Mouse (Mus musculus): ENCODE measurements at regions not wholly inside any gene's neighbourhood (a gene's known extent, or its start where the extent isn't known, plus 50 kb on each side); places are given as distances from the start of the nearest gene placed in this dataset.

DNA sequence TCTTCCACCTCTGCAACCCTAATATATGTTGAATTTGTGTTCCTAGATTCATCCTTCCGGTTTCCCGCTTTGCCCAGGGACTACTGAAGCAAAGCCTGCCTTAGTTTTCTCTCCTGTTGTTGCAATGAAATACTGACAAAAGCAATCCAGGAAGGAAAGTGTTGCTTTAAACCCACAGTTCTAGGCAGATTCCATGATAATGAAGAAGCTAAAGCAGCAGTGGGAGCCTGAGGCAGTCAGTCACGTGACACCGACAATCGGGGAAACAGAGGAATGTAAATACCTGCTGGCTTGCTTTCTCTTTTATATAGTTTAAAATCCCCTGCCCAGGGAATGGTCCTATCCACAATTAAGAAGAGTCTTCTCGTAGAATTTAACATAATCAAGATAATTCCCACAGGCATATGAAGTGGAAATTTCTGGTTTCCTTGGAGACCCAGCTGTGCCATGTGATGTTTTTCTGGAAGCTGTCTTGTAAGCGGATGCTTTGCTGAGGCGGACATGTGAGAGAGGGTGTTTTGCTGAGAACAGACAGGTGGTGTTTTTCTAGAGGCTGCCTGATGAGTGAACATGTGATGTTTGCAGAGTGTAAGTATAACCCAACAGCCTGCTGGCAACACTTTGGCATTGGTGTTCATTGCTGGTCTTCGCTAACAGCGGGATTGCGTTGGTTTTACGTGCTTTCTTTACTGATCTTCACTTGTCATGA is 398.0 kb downstream of the Prim2 start:
- DNase-seq (ENCODE audit: low spot score in 2 of 2): peak in 1 of 2 experiments; percentile 12

DNA sequence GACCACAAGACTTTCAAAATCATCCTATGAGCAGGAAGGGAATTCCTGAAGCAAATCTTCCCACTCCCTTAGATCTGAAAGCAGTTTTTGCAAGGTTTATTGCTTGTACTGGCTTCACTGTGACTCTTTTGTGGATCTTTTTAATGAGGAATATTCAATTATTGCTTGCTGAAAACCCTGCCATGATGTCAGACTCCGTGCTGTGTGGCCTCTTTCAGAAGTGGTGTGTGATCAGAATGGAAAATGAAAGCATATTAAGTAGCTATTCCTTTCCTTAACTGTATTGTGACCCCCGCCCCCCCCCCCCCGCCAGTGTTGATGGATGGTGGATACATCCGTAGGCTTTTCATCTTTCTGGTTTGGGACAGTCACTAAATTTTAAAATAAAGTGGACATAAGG is 400.4 kb downstream of the Prim2 start:
- DNase-seq (ENCODE audit: low spot score in 2 of 2): no peak

DNA sequence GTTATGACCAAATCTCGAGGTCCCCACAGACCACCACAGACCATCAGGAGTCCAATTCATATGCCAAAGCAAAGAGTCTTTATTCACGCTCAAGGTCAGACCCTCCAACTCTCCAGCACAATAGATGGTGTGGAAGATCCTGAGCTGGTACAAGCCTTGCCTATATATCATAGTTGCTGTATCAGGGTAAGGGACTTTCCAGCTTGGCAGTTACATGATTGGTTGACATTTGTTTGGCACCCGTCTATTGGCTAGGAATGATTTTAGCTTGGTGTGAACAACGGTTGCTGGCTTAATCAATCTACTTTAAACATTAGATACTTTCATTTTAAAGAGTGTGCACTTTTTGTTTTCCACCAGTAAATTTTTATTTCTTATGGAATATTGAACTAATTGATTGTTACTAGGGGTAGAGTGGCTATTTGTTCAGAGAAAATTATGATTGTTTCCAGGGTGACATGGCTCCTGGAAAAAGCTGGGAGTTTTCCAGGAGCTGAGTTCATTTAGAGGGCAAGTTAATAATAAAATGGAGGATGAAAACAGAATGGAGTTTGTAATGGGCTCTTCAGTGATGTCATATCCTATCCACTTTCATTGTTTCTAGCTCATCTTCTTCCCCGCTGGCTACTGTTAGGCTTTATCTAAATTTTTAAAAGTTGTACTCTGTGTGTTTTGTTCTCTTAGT is 403.7 kb downstream of the Prim2 start:
- no peak for DNase-seq (ENCODE audit: low spot score in 2 of 2)

DNA sequence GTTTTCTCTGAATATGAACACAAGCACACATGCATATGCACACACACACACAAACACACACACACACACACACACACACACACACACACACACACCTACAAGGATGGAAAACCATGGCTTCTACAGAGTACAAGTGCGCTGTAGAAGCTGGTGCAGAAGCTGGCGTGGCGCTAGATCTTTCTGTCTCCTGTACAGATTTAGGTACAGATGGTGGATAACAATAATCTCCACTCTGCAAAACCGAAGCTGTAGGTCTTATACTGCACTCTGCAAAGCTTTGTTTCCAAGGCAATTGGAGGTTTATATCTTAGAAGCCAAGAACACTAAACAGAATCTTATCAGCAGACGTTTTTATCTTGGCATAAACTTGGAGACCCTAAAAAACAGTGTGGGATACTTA is 420.1 kb downstream of the Prim2 start:
- no peak for DNase-seq (ENCODE audit: low spot score in 2 of 2)

DNA sequence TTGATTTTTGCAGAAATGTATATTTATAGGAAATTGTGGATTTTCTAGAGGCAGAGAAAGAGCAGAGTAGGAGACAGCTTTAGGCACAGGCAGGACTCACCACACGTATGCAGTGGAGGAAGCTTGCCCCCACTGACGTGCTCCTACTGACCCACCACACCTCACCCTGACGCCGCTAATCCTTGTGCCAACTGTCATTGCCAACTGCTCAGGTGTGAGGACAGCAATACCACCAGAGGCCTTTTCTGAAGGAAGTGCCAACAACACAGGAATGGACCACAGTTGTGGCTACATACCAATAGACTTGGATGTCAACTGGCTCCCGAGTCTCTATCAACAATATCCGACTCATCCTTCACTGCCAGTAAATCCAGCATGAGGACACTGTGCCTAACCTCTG is 422.5 kb downstream of the Prim2 start:
- no peak for DNase-seq (ENCODE audit: low spot score in 2 of 2)

DNA sequence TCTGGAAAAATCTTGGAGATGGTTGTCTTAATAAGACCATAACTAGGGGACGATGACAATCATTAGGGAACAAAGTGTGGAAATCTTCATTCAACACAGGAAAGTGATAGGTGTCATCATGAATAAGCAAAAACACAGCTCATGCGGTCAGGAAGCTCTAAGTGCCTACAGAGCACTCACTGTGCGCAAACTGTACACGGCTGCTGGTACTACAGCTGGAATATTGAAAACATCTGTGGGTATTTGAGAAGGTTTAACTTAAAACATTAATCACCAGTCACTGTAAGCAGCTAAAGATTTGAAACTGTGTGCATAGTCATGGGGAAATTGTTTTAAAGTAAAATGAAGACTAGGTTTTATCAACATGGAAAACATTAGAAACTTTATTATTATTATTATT is 424.4 kb downstream of the Prim2 start:
- DNase-seq (ENCODE audit: low spot score in 2 of 2): no peak

DNA sequence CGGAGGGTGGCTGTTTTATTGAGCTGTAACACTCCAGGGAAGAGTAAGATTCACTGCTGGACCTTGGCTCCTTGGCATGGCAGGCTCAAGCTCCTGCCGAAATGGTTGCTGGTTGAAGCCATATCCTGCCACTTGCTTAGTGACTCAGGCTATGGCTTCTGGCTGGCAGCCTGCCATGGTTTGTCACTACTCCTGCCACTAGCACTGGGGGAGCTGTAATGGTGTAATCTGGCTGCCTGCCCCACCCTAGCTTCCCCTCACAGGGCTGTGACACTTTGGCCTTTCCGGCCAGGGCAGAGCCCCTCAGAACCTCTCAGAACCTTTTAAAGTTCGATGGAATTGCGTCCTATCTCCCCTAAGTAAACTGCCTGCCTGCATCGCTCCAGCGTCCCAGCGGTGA is 424.9 kb downstream of the Prim2 start:
- no peak for DNase-seq (ENCODE audit: low spot score in 2 of 2)

DNA sequence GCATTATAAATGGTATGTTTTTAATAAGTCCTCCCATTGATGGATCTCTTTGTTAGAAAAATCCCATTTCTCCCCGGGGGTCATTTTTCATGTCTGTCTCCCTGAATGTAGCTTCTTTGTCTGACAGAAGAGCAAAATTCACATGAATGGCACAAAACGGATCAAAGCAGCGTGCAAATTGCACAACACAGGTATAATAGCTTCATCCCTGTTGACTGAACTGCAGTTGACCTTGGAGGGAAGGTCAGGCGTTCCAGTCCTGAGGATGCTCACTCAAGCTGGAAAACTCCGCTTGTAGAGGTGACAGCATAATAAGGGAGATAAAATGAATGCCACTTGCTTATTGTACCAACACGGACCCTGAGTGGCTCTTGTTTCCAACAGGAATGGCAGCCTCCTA is 446.6 kb downstream of the Prim2 start:
- no peak for DNase-seq (ENCODE audit: low spot score in 2 of 2)

DNA sequence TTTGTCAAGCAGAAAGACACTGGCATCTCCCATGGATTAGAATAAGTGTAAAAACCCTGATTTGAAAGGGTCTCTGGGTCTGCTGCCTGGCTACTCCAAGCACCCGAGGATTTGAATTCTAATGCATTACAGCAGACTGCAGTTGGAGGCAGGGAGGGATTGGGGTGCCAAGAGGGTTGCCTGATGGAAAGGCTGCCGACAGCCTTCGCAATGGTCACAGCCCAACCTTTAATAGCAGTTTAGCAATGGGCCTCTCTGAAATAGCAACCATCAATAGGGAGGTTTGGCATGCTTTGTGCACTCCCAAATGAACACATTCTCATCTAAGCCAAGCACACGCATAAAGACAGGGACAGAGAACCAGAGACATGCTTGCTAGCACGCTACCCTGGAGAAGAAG is 454.8 kb downstream of the Prim2 start:
- no peak for DNase-seq (ENCODE audit: low spot score in 2 of 2)

DNA sequence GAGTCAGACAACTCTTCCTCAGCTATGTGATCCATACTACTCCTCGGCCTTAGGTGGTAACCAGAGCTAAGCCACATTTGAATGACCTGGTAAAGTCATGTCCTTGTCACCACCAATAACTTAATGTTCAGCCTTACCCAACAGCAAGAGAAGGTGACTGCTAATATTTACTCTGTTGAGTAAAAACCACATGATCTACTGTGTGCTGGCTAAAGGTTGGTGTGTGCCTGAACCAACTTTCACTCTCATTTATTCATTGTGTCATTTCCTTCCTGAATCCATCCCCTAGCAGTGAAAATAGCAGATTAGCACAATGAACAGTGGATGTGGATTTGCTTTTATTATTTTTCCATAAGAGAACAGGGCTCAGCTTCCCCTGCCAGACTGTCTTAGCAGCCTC is 455.2 kb downstream of the Prim2 start:
- no peak for DNase-seq (ENCODE audit: low spot score in 2 of 2)

DNA sequence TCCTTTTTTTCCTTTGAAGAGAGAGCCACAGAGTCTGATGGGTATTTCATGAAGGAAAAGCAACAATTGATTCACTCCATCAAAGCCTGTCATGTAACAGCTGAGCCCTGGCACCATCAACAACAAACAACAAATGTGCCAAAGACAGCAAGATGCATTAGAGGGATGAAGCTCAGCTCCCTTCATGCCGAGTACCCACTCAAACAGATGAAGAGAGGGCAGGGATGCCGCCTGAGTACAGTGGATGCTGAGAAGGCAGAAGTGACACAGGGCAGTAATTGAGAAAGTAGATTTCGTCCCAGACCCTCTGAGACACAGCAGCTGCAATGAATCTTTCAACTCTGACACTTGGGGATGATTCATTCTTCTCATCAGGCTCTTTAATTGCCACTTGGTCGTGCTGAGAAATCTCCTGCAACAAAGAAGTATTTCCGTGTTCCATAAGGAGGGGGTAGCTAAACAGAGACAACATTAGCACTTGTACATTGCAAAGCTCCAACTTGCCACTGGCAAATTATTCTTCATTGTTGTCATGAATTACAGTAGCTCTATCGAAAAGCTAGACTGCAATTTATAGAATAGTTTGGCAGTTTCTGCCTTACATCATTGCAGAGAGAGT is 467.9 kb downstream of the Prim2 start:
- no peak for DNase-seq (ENCODE audit: low spot score in 2 of 2)

DNA sequence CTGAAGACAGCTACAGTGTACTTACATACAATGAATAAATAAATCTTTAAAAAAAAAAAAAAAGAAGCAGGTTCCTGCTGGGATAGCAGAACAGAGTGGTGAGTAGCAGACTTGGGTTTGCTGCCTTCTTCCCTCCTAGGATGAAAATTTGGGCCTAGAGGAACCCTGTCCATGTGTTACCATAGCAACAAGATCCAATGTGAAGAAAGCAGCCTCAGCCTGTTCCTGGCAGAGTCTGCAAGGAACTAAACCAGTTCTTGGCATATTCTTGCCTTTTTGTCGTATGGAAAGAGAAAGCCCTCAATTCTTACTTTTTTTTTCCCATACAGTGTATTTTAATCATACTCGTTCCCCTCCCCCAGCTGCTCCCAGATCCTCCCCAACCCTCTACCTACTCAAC is 474.5 kb downstream of the Prim2 start:
- no peak for DNase-seq (ENCODE audit: low spot score in 2 of 2)

DNA sequence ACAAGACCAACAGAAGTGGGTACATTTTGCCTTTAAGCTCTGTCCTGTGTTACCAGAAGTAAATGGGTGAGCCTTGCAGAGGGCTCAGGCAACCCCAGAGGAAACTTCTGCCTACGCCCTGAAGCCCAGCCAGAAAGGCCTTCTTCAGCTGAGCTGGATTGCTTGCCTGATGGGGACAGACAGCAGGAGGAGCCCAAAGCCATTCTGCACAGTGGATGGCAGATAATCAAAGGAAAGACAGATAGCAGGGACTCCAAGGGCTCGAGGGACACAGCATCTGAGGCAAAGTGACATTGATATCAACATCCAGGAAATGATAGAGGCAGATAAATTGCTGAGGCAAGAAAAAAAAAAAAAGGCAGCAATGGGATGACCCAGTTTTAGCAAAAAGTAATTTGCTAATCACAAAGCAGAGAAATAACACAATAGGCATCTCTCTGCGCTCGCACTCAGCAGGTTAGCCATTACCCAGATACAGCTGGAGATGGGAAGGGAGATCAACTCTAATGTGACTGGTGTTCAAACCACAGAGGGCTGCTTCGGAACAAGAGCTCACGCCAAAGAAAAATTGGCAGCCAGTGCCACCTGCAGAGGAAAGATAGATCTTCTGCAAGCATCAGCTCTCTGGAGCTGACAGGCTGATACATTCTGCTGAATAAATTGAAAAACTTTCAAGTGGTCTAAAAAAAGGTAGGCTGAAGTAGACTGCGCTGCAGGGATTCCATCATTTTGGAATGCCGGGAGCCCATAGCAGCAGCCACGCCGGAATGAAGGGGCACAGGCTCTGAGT is 494.8 kb downstream of the Prim2 start:
- DNase-seq (ENCODE audit: low spot score in 2 of 2): peak; percentile 6 to 19

DNA sequence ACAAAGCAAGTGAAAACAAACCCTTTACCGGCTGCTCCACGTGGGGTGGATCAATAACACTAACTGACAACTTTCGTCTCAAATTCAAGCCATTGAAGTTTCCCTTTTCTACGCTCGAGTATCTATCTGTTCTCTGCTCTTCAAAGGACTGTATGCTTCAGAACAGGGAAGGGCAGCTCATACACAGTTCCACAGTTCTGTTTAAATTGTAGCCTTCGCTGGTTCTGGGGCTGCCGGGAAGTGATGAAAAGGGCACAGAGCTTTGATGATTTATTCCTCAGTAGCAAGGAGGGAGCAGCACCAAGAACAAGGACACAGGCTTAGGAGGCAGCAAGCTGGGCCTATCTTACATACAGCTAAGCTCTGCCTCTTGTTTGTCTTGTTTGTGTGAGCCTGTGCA is 532.6 kb downstream of the Prim2 start:
- DNase-seq (ENCODE audit: low spot score in 2 of 2): no peak

DNA sequence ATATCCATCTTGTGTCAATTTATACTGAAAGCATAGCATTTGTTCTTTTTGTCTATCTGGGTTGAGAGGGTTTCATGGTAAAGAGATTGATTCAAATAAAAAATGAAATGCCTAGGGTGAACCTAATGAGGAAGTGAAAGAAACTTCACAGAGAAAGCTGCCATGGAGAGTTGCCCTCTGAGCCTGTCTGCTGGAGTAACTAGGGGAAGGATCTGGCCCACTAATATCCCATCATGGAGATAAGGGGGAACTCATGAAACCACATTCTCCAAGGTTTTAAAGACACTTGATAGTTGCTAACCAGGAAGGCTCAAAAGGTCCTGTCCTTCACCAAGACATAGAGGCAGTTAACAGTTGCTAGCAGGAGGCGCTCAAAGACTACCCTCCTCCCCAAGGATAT is 539.2 kb downstream of the Prim2 start:
- no peak for DNase-seq (ENCODE audit: low spot score in 2 of 2)

DNA sequence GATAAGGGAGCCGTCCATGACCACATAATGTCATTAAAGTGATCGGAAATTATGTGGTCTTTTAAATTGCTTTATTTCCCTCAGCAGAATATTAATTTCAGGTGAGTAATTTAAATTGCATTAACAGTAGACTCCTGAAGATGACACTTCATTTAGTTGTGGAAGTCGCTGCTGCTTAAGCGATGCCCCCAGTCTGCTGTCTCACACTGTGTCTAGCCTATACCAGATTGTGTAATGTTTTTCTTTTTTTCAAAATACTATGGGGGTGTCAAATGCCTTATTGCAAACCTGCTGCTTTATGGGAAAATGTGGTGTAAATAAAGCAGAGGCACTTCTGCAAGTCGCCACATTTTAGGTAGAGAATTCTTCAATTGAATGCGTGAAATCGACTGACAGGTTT is 544.5 kb downstream of the Prim2 start:
- DNase-seq (ENCODE audit: low spot score in 2 of 2): no peak

DNA sequence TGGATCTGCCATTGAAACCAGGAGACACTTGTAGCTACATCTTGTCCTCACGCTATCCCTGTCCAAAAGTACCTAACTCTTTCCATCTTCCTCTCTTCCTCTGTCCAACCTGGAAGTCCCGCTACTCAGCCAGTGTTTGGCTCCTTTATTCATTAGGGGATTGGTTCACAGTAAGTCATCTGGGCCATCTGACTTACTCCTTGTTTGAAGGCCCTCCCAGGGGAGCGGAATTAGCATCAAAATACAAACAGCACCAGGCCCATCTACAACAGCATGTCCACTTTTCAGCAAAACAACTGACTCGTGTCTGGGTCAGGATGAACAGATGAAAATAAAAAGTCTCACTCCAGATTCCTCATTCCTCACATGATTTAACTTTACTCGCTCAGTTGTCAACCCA is 559.2 kb upstream of the Gm5415 start:
- DNase-seq (ENCODE audit: low spot score in 2 of 2): no peak

DNA sequence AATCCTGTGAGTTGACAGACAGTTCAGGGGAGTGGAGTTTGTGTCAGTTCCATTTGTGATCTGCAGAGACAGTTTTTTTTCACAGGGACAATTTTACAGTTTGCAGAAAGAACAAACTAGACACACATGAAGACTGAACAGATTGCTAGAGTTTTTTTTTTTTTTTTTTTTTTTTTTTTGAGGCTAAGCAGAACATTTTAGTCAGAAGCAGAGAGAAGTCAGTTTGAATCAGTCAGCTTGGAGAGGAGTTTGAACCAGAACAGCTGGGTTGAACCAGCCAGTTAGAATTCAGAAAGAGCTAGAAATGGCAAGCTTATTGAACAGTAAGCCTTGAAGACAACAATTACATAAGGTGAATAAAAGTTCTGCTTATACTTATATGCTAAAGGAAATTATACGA is 557.2 kb upstream of the Gm5415 start:
- DNase-seq (ENCODE audit: low spot score in 2 of 2): no peak

DNA sequence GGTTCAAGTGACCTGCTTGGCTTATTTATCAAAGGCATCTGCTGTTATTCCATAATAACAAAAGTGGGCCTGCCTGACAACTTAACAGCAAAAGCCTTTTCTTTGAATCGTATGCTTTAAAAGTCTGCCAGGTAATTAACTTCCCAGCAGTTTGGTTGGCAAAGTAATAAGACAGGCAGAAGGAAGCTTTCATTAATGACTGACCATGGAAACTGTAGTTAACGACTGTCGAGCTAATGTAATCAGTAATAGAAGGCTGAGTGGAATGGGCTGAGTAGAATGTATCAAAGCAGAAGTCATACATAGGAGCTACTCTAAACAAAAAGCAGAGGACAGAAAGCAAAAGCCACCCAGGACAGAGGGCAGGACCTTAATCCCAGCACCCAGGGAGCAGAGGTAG is 551.0 kb upstream of the Gm5415 start:
- no peak for DNase-seq (ENCODE audit: low spot score in 2 of 2)

DNA sequence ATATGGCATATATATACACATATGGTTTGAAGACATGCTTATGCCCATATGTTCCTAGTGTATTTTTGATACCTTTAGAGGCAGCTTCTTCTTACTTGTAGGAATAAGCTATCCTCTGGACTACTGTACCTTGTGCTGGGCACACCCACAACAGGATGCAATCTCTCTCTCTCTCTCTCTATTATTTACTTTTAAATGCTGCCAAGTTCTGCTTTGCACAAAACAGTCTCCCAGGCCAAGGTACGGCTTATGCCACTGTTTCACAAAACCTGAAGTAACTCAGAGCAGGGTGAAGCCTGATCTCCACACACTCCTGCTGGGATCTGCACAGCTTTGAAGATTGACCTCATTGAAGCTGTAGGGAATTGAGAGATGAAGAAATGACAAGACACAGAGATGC is 549.8 kb upstream of the Gm5415 start:
- no peak for DNase-seq (ENCODE audit: low spot score in 2 of 2)

DNA sequence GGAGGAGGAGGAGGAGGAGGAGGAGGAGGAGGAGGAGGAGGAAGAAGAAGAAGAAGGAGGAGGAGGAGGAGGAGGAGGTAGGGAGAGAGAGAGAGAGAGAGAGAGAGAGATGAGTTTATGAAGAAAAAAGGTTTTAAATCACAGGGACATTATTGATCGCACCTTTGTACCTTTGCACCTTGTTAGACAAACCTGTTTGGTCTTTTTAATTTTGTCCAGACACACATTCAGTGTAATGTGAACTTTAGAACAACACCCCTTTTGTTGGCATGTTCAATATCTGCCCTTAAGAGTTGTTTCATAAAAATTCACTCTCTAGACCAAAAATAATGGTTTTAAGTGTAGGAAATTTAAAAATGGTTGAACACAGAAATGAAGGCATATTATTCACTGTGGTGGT is 527.5 kb upstream of the Gm5415 start:
- no peak for DNase-seq (ENCODE audit: low spot score in 2 of 2)

DNA sequence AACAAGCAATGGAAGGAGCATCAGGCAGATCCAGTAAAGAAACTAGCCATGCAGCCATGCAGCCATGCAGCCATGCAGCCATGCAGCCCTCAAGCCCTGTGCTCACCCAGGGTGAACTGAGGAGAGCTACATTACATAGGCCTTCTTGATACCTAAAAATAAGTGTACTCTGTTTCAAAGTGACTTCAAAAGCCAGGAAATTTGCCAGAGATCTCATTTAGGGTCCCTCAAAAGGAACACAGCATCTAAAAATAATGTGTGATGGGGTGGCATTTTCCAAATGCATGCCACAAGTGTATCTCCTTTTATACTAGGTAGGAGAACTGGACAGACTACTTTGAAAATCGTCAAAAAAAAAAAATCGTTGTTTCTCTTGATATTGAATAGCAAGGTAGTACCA is 510.9 kb upstream of the Gm5415 start:
- no peak for DNase-seq (ENCODE audit: low spot score in 2 of 2)

DNA sequence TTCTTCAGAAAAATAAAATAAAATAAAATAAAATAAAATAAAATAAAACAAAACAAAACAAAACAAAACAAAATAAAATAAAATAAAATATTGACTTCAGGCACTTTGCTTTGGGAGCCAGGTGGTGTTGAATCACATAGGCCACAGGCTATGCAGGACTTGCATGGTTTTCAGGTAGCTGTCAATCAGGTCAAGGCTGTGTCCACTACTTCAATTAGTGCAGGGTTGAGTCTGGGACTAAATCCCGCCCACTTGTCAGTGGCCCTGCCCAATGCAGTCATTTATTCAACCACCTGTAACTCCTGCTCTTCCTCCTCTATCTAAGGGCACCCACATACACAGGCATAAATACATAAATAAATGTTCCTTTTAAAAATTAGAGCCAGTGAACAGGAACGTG is 497.3 kb upstream of the Gm5415 start:
- no peak for DNase-seq (ENCODE audit: low spot score in 2 of 2)

All from frontal cortex, postnatal 25 days (tissue).